Mouse (Mus musculus): ENCODE measurements around the gene Ensa. TPM values are rescaled to one million over a fixed set of nuclear protein-coding genes. Genes with fewer than 3 reads are reported as not detected.
"Not testable (repeated sequence)": the region's sequence is repeated elsewhere in the genome, so short reads cannot be mapped to it uniquely, and the experiment has no call there.

Gene Ensa
- polyA plus RNA-seq, 1 experiment from 2014 or later: 88.2 TPM

DNA sequence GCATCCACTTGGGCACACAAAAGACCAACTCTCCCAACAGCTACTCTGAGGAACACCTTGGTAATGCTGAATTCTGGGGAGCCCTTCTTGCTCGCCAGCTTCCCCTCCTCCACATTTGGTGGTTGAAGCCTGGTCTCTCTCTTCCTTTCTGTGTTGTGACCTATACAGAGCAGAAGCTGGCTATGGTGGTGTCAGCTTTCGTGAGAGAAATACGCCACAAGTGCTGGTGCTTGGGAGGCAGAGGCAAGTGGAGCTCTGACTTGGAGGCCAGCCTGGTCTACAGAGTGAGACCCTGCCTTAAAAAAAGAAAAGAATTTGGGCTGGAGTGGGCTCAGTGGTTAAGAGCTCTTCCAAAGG lies 44.5 kb downstream of the Ensa start:
- 93% methylated on average over 3 of the region's 3 CpGs for WGBS
- Histone ChIP-seq H3K27ac (no peak overlapping the region), H3K36me3 (peaks cover 69% of the 10 kb centered on the region), H3K4me1 (peaks cover 53% of the 10 kb centered on the region), H3K4me3 (0 out of 2 replicates have a peak overlapping the region, but pooled peaks have one; percentile 3), H3K9me3 (replicated peaks) (no peaks in the 10 kb centered on the region), H3K27me3 (ENCODE audit: low read depth, poor library complexity, severe bottlenecking) (no peaks in the 10 kb centered on the region)
- DNase-seq (ENCODE audit: low spot score): no peak

DNA sequence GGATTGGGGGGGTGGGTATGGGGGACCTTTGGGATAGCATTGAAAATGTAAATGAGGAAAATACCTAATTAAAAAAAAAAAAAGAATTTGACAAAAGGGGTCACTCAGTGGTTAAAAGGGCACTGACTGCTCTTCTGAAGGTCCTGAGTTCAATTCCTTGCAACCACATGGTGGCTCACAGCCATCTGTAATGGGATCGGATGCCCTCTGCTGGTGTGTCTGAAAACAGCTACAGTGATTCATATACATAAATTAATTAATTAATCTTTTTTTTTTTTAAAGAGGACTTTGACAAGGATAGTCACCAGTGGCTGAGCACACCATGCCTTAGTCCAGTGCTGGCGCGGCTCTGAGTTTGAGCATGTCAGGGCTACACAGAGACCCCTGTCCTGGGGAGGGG lies 45.6 kb downstream of the Ensa start:
- WGBS: 95% methylated on average over 3 of the region's 3 CpGs
- Histone ChIP-seq H3K36me3 (peaks cover 58% of the 10 kb centered on the region), H3K4me1 (peaks cover 58% of the 10 kb centered on the region)
- H3K4me3 ChIP-seq; DNase-seq (ENCODE audit: low spot score); H3K9me3 ChIP-seq (replicated peaks); H3K27me3 ChIP-seq (ENCODE audit: low read depth, poor library complexity, severe bottlenecking); H3K27ac ChIP-seq: not testable (repeated sequence)

DNA sequence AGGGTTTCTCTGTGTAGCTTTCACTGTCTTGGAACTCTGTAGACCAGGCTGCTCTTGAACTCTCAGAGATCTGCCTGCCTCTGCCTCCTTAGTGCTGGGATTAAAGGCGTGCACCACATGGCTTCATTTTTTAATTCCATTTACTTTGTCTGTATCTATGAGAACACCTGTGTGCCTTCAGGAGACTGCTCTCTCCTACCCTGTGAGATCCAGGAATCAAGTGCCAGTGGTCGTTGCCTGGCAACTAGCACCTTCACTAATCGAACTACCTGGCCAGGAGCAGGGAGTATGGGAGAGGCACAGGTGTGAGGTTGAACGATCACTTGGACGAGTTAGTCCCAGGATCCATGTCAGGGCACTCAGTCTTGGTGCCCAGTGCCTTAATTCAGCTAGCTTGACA lies 46.4 kb downstream of the Ensa start:
- 88% methylated on average over 5 of the region's 5 CpGs for whole genome bisulfite sequencing
- no peak for DNase-seq (ENCODE audit: low spot score)
- H3K36me3 ChIP-seq: peaks cover 54% of the 10 kb centered on the region
- peaks cover 61% of the 10 kb centered on the region for H3K4me1 ChIP-seq
- H3K4me3 ChIP-seq: no peak overlapping the region
- no peaks in the 10 kb centered on the region for H3K27me3 ChIP-seq (ENCODE audit: low read depth, poor library complexity, severe bottlenecking)
- no peaks in the 10 kb centered on the region for H3K9me3 ChIP-seq (replicated peaks)
- no peak overlapping the region for H3K27ac ChIP-seq

DNA sequence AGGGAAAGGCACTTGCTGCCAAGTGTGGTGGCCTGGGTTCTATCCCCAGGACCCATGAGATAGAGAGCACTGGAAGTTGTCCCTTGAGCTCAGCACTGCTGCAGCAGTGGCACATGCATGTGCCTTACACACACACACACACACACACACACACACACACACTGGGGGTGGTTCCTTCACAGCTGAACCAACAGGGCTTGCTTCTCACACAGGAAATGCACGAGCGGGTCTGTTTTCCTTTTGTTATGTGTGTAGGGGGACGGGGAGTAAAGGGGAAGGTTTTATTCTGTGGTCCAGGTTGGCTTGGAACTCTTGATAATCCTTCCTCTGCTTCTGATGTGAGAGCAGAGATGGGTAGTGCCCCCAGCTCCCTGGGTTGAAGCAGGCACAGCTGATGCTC lies 47.7 kb downstream of the Ensa start:
- WGBS: 62% methylated on average over 3 of the region's 3 CpGs

DNA sequence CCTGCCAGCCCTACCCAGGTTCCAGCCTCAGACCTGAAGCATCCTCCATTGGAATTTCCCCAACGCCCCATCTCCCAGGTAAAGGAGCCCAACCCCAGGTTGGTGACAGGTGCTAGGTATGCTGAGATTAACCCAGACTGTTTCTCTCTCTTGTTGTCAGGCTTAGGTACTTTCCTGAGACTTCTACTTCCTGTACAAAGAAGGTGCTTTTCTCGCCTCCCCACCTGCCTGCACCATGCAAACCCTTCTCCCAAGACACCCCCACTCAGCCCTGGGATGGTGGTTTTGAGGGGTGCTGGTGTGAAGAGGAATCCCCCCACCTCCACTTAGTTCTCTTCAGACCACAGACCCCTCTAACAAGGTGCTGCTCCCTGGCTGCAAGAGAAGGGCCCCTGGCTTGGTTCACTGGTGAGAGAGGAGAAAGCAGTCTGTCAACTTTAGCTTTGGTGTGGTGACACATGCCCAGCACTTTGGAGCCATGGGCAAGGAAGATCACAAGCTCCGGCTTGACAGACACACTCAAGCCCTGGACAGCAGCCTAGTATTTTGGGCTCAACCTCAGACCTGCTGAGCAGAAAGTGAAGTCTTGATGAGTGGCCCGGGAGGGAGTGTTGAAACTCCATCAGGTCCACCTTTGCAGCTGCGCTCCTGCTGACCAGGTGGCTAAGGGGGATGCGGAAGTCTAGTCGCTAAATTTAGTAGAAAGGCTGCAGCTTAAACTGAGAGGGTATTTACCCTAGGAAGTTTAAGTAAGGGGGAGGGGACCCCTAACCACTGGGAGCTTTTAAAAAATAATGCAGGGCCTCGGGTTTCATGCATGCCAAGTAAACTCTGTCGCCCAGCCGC lies 48.3 kb downstream of the Ensa start:
- peaks cover 61% of the 10 kb centered on the region for H3K36me3 ChIP-seq
- H3K9me3 ChIP-seq (replicated peaks): no peaks in the 10 kb centered on the region
- H3K4me3 ChIP-seq: peak overlapping the region; percentile 32; the same call in 1 of the 2 replicates
- peaks cover 55% of the 10 kb centered on the region for H3K4me1 ChIP-seq
- WGBS: 46% methylated on average over 10 of the region's 10 CpGs
- peak overlapping the region; percentile 90 for H3K27ac ChIP-seq
- DNase-seq (ENCODE audit: low spot score): no peak
- H3K27me3 ChIP-seq (ENCODE audit: low read depth, poor library complexity, severe bottlenecking): no peaks in the 10 kb centered on the region

More for the DNA sequence above, 47.7 kb downstream of the Ensa start:
- Histone ChIP-seq H3K4me3 (no peak overlapping the region), H3K27me3 (ENCODE audit: low read depth, poor library complexity, severe bottlenecking) (no peaks in the 10 kb centered on the region), H3K4me1 (peaks cover 61% of the 10 kb centered on the region), H3K36me3 (peaks cover 62% of the 10 kb centered on the region), H3K9me3 (replicated peaks) (no peaks in the 10 kb centered on the region), H3K27ac (peak overlapping the region; percentile 90; the same call in 1 of the 2 replicates)
- DNase-seq (ENCODE audit: low spot score): no peak

DNA sequence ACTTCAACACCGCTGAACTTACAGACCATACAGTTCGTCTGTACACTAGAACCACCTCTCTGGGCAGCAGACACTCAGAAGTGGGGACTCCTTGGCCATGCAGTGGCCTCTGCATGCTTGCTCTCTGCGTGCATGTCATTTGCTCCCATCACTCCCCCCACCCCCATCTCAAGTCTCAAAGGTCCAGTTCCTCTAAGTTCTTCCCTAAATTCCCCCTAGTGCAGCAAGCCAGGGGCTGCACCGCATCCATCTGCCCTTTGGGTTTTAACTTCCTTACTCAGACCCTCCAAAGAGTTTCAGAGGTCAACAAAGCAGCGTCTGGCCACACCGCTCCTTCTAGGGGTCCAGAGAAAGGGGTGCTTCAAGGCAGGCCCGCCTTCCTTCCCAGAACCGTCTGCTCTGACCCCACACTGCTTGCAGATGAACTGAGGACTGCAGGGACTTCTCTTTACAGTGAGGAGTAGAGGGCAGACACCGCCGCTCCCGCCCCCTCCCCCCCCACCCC lies 49.0 kb downstream of the Ensa start:
- Histone ChIP-seq H3K27ac (peak overlapping the region; percentile 90), H3K4me3 (peak overlapping the region; percentile 32), H3K4me1 (peaks cover 54% of the 10 kb centered on the region), H3K36me3 (peaks cover 55% of the 10 kb centered on the region), H3K9me3 (replicated peaks) (no peaks in the 10 kb centered on the region), H3K27me3 (ENCODE audit: low read depth, poor library complexity, severe bottlenecking) (no peaks in the 10 kb centered on the region)
- WGBS: 22% methylated on average over 11 of the region's 11 CpGs
- DNase-seq (ENCODE audit: low spot score): no peak

DNA sequence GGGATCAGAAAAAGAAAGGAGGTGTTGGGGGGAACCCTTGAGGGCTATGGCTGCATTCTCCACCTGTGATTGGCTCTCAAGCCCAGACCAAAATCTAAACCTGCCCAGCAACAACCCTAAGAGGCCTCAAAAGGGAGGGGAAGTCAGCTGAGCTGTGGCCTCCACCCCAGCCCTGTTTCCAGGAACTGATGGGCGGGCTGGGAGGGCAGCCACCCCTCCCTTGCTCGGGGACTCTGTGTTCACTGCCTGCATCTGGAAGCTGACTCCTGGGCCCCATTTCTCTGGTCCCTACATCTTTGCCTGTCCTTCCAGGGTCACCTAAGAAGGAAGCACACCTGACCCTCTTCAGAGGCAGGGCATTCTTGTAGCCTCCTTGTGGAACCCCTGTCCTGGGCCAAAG lies 49.4 kb downstream of the Ensa start:
- no peaks in the 10 kb centered on the region for H3K9me3 ChIP-seq (replicated peaks)
- peaks cover 54% of the 10 kb centered on the region for H3K4me1 ChIP-seq
- peaks cover 50% of the 10 kb centered on the region for H3K36me3 ChIP-seq
- DNase-seq (ENCODE audit: low spot score): peak; percentile 75
- 11% methylated on average over 2 of the region's 2 CpGs for WGBS
- H3K27ac ChIP-seq: peak overlapping the region; percentile 90
- no peaks in the 10 kb centered on the region for H3K27me3 ChIP-seq (ENCODE audit: low read depth, poor library complexity, severe bottlenecking)
- H3K4me3 ChIP-seq: peak overlapping the region; percentile 32

DNA sequence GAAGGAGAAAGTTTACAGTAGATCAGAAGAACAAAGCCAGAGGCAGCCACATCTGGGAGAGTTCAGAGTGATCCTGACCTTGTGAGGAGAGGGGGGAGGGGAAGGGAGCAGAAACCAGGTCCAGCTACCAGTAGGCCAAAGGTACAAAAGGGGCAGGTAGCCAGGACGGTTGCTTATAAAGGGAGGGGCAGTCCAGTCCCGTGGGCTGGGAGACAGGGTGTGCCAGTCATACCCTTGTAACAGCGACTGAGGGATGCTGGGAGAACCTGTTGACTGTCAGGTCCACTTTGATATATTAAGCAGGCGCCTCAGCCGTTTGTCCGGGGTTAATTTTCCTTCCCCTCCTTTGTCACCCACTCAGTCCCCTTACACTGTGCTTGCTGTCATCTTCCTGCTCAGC lies 50.0 kb downstream of the Ensa start:
- peaks cover 48% of the 10 kb centered on the region for H3K36me3 ChIP-seq
- H3K4me3 ChIP-seq: peak overlapping the region; percentile 32; the same call in 1 of the 2 replicates
- H3K27me3 ChIP-seq (ENCODE audit: low read depth, poor library complexity, severe bottlenecking): no peaks in the 10 kb centered on the region
- no peak for DNase-seq (ENCODE audit: low spot score)
- peaks cover 55% of the 10 kb centered on the region for H3K4me1 ChIP-seq
- H3K27ac ChIP-seq: peak overlapping the region; percentile 90
- 7% methylated on average over 6 of the region's 6 CpGs for WGBS
- no peaks in the 10 kb centered on the region for H3K9me3 ChIP-seq (replicated peaks)

DNA sequence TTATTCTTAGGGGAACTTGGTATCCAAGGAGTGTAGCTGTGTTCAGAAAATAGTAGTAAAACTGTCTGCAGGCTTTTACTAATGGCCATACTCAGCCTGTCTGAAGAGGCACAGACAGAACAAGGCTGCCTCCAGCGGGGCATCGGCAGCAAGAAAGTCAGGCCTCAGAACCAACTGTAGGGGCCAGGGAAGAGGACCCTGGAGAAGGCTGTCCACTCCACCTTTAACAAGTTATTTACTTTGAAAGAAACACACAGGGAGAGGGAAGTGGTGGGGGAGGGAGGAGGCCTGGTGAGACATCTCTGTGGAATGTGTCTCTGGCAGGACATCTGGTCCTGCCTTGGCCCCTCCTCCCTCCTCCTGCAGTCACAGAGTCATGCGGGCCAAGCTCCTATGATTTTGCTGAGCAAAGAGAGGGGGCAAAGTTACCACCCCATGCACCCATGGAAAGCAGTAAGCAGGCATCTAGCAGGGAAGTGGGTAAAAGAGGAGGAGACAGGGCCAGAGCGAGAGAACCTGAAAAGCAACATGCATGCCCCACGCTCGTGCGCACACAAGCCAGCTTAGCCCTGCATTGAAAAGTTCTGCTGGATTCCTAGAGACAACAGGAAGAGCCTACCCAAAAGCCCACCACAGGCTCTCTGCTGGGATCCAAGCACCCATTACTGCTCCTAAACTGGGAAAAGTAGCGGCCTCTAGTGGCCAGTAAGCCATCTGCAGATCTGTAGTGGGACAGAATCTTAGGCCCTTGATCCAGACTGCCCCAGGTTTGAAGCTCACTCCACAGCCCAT lies 50.7 kb downstream of the Ensa start:
- peak; percentile 66 for DNase-seq (ENCODE audit: low spot score)
- Histone ChIP-seq H3K27ac (peak overlapping the region; percentile 90), H3K27me3 (ENCODE audit: low read depth, poor library complexity, severe bottlenecking) (no peaks in the 10 kb centered on the region), H3K36me3 (peaks cover 44% of the 10 kb centered on the region), H3K4me1 (peaks cover 59% of the 10 kb centered on the region), H3K4me3 (peak overlapping the region; percentile 23), H3K9me3 (replicated peaks) (no peaks in the 10 kb centered on the region)
- WGBS: 9% methylated on average over 8 of the region's 8 CpGs

DNA sequence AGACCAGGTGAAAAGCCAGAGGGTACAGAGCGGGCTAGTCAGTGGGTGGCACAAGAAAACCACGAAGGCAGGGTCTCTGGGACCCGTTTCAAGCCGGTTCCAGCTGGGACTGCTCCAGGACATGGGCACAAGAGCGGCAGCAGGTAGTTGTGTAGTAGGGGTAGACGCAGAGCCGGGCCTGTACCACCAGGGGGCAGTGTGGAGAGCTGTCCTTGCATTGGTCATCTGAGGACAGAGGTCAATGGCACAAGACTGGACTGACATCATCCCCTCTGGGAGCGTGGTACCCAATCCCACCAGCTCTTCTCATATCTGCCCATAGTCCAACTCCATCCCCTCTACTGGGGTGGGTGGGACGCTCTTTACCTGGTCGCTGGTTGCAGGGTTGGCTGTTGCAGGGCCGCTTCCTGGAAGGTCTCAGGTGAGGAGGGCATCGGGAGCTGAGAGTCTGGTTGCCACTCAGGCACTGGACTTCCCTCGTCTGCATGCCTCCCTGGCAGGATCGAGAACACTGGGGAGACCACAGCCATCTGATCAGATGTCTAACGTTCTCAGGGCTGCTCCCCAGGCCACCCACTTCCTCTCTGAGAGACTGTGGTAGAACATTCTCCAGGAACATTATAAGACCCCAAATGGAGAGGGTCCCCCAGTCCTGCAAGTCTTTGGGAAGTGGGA lies 52.1 kb downstream of the Ensa start:
- peaks cover 35% of the 10 kb centered on the region for H3K36me3 ChIP-seq
- DNase-seq (ENCODE audit: low spot score): peak; percentile 83
- 0 out of 2 replicates have a peak overlapping the region, but pooled peaks have one; percentile 0 for H3K4me3 ChIP-seq
- 63% methylated on average over 15 of the region's 15 CpGs for WGBS
- H3K27me3 ChIP-seq (ENCODE audit: low read depth, poor library complexity, severe bottlenecking): no peaks in the 10 kb centered on the region
- H3K4me1 ChIP-seq: peaks cover 71% of the 10 kb centered on the region
- H3K27ac ChIP-seq: peak overlapping the region; percentile 90
- H3K9me3 ChIP-seq (replicated peaks): no peaks in the 10 kb centered on the region

DNA sequence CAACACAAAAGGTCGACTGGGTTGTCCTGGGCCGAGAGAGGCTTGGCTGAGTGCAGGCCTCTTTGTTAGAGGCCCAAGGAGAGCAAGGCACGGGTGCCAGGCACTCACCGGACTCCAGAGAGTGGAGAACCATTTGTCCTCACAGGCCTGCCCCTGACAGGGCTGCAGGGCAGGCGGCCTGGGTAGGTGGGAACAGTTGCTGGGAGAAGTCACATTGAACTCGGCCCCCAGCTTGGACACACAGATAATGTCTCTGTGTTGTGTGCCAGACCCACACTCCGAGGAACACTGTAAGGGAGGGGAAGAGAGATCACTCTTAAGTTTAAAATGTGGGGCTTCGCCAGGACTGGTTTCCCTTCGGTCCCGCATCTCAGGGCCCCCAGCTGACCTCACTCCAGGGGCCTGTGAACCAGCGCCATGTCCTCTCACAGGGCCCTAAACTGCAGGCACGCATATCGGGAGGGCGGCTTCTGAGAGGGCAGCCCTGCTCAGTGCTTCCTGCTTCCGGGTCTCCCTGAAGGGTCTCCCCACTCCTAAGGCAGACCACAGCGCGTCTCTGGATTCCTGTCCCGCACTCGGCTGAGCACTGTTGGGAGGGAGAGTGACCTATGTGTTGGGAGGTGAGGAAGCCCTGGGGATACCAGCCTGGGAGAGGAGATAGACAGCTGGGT lies 52.8 kb downstream of the Ensa start:
- peaks cover 69% of the 10 kb centered on the region for H3K4me1 ChIP-seq
- peak overlapping the region; percentile 90; the same call in 1 of the 2 replicates for H3K27ac ChIP-seq
- H3K36me3 ChIP-seq: peaks cover 33% of the 10 kb centered on the region
- no peak for DNase-seq (ENCODE audit: low spot score)
- no peaks in the 10 kb centered on the region for H3K9me3 ChIP-seq (replicated peaks)
- 78% methylated on average over 19 of the region's 19 CpGs for WGBS
- H3K4me3 ChIP-seq: no peak overlapping the region
- H3K27me3 ChIP-seq (ENCODE audit: low read depth, poor library complexity, severe bottlenecking): no peaks in the 10 kb centered on the region

DNA sequence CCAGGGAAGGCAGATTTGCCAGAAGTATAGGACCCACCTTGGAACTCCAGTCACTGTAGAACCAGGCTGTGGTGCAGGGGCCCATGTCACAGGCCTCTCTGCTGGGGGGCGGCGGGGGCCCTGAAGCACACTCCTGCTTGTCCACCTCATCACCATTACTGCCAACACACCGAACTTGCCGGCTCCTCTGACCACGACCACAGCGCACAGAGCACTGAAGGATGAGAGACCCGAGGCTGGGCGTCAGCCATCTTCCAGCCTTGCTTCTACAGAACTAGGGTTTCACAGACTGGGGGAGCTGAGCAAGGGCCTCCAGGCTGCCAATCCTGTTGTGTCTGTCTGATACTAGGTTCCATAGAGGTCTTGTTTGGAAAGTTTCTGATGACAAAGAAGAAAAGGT lies 54.8 kb downstream of the Ensa start:
- H3K4me1 ChIP-seq: peaks cover 65% of the 10 kb centered on the region
- H3K36me3 ChIP-seq: peaks cover 20% of the 10 kb centered on the region
- H3K27ac ChIP-seq: no peak overlapping the region
- H3K27me3 ChIP-seq (ENCODE audit: low read depth, poor library complexity, severe bottlenecking): no peaks in the 10 kb centered on the region
- no peak overlapping the region for H3K4me3 ChIP-seq
- H3K9me3 ChIP-seq (replicated peaks): no peaks in the 10 kb centered on the region
- no peak for DNase-seq (ENCODE audit: low spot score)
- WGBS: 97% methylated on average over 8 of the region's 8 CpGs
